ENCODE assay signal across 8 mouse cellular contexts in the genomic region with DNA sequence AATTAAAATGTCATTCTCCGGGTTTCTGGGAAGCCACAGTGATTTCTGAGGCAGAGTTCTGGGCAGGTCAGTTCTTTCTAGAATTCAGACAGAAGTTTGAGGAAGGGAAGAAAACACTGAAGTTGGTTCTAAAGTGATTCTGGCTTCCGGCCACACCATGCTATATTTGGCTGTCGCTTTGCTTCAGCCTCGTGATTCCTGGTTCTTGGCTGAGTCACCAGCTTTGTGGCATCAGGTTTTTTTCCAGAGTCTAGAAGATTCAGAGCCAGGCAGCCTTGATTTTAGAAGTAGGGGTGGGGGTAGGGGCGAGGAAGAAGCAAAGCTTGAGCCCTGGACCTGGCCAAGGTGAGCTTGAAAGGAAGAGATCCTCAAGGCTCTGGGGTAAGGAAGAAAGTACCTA. TPM values are rescaled to one million over a fixed set of nuclear protein-coding genes. Genes with fewer than 3 reads are reported as not detected.
DNase-seq lines count a peak whose midpoint lies in the region; ATAC-seq lines count a peak whose summit lies in the region.

No protein-coding gene starts in this region.

- no peak overlapping the region for H3K4me2 ChIP-seq in intestine, embryonic 16.5 days (ENCODE audit: low read depth, low read length)
- no peak overlapping the region for H3K4me2 ChIP-seq in midbrain, embryonic 11.5 days

- no peak for ATAC-seq in monocyte, adult 5-6 weeks (replicated peaks; ENCODE audit: insufficient number of reproducible peaks, low FRiP score, low TSS enrichment, poor library complexity, severe bottlenecking)
- ATAC-seq in intestine, embryonic 16.5 days = no peak
- ATAC-seq in midbrain, embryonic 11.5 days (ENCODE audit: low FRiP score) = no peak

- intact Hi-C loops in gastrocnemius, postnatal 36 days (cut with DNase I) = no loop called here
- intact Hi-C loops in left cerebral cortex, postnatal 25 days (cut with DNase I) = loop anchor here (2.0 kb wide), 1 partner anchor 13 kb away; no protein-coding TSS in a partner anchor

- H3K9me3 ChIP-seq in intestine, embryonic 16.5 days (ENCODE audit: control insufficient read depth, low read length) = no peaks in the 10 kb centered on the region
- H3K9me3 ChIP-seq in midbrain, embryonic 11.5 days (ENCODE audit: control insufficient read depth, low read length) = no peaks in the 10 kb centered on the region

- H3K36me3 ChIP-seq in intestine, embryonic 16.5 days (ENCODE audit: control insufficient read depth, insufficient read depth, low read length) = no peaks in the 10 kb centered on the region
- H3K36me3 ChIP-seq in midbrain, embryonic 11.5 days (ENCODE audit: control insufficient read depth, insufficient read depth, low read length) = no peaks in the 10 kb centered on the region

- H3K9ac ChIP-seq in intestine, embryonic 16.5 days (ENCODE audit: low read depth, low read length) = no peak overlapping the region
- no peak overlapping the region for H3K9ac ChIP-seq in midbrain, embryonic 11.5 days (ENCODE audit: low read length)

- WGBS in intestine, embryonic 16.5 days = 62% methylated on average over 5 of the region's 5 CpGs
- 92% methylated on average over 5 of the region's 5 CpGs for WGBS in midbrain, embryonic 11.5 days

- peak; percentile 54 to 69 for DNase-seq in monocyte, adult 2 months (ENCODE audit: low read depth in 1 of 2, low spot score in 2 of 2)
- peak; percentile 77 for DNase-seq in cerebellum, adult 11-12 months
- DNase-seq in gastrocnemius, postnatal 36 days = peak; percentile 38 to 58
- DNase-seq in left cerebral cortex, postnatal 25 days (ENCODE audit: low spot score in 2 of 2) = peak; percentile 86 to 97
- peak; percentile 90 for DNase-seq in right cerebral cortex, adult 18-20 months
- no peak for DNase-seq in midbrain, embryonic 11.5 days (ENCODE audit: low spot score, missing footprints)

- peaks cover 29% of the 10 kb centered on the region for H3K4me1 ChIP-seq in intestine, embryonic 16.5 days (ENCODE audit: control insufficient read depth, insufficient read depth, low read length)
- peaks cover 37% of the 10 kb centered on the region for H3K4me1 ChIP-seq in midbrain, embryonic 11.5 days (ENCODE audit: control insufficient read depth, insufficient read depth, low read length)

- H3K27ac ChIP-seq in intestine, embryonic 16.5 days (ENCODE audit: low read length) = peak overlapping the region; percentile 99; the same call in 1 of the 2 replicates
- no peak overlapping the region for H3K27ac ChIP-seq in midbrain, embryonic 11.5 days (ENCODE audit: low read depth, low read length)

- H3K4me3 ChIP-seq in intestine, embryonic 16.5 days (ENCODE audit: low read length) = no peak overlapping the region
- H3K4me3 ChIP-seq in midbrain, embryonic 11.5 days (ENCODE audit: low read depth, low read length) = no peak overlapping the region

- no peaks in the 10 kb centered on the region for H3K27me3 ChIP-seq in intestine, embryonic 16.5 days (replicated peaks; ENCODE audit: control insufficient read depth, insufficient read depth, low read length)
- H3K27me3 ChIP-seq in midbrain, embryonic 11.5 days (ENCODE audit: control insufficient read depth, insufficient read depth, low read length) = no peaks in the 10 kb centered on the region

RNA-seq across cellular contexts. Expression of a gene that starts 1.6 kb away (rescaled TPM):
- total RNA-seq in monocyte, adult 5-6 weeks (2017) = 791 to 1,058 TPM (median 1,006 TPM) in 3 replicates
- total RNA-seq in gastrocnemius, postnatal 36 days (2021) = 1,000 to 10,000 TPM; 1,061 to 1,578 TPM
- polyA plus RNA-seq in intestine, embryonic 16.5 days (2015; fragmentation: Nextera tagmentation; extraction: Ambion mirVana) = 897 and 920 TPM in 2 replicates
- total RNA-seq in left cerebral cortex, postnatal 25 days (2021) = 100 to 1,000 TPM; 810 to 811 TPM
- 1,030 and 1,101 TPM in 2 replicates for polyA plus RNA-seq in midbrain, embryonic 11.5 days (2014; fragmentation: Nextera tagmentation; extraction: Ambion mirVana)

RNA-seq across cellular contexts. Expression of a gene that starts 2.5 kb away (rescaled TPM):
- total RNA-seq in monocyte, adult 5-6 weeks (2017) = 2.9 TPM in 1 of 3 replicates, not detected in the others
- under 1 TPM in 1 of 2 experiments, not detected in 1; 0.20 TPM for total RNA-seq in gastrocnemius, postnatal 36 days (2021)
- polyA plus RNA-seq in intestine, embryonic 16.5 days (2015; fragmentation: Nextera tagmentation; extraction: Ambion mirVana) = 0.18 and 0.24 TPM in 2 replicates
- under 1 TPM in 1 of 2 experiments, not detected in 1; 0.46 TPM for total RNA-seq in left cerebral cortex, postnatal 25 days (2021)
- polyA plus RNA-seq in midbrain, embryonic 11.5 days (2014; fragmentation: Nextera tagmentation; extraction: Ambion mirVana) = 0.12 and 0.29 TPM in 2 replicates

RNA-seq across cellular contexts. Expression of a gene that starts 42.3 kb away (rescaled TPM):
- total RNA-seq in monocyte, adult 5-6 weeks (2017) = 4.7 to 22.7 TPM (median 19.3 TPM) in 3 replicates
- 1 to 10 TPM; 3.4 to 4.3 TPM for total RNA-seq in gastrocnemius, postnatal 36 days (2021)
- 8.3 and 10.2 TPM in 2 replicates for polyA plus RNA-seq in intestine, embryonic 16.5 days (2015; fragmentation: Nextera tagmentation; extraction: Ambion mirVana)
- total RNA-seq in left cerebral cortex, postnatal 25 days (2021) = 10 to 100 TPM; 11.4 to 15.2 TPM
- 9.2 and 9.9 TPM in 2 replicates for polyA plus RNA-seq in midbrain, embryonic 11.5 days (2014; fragmentation: Nextera tagmentation; extraction: Ambion mirVana)

RNA-seq across cellular contexts. Expression of a gene that starts 49.8 kb away (rescaled TPM):
- total RNA-seq in monocyte, adult 5-6 weeks (2017) = 19.1 to 27.0 TPM (median 23.6 TPM) in 3 replicates
- total RNA-seq in gastrocnemius, postnatal 36 days (2021) = 1 to 10 TPM; 3.8 to 4.0 TPM
- polyA plus RNA-seq in intestine, embryonic 16.5 days (2015; fragmentation: Nextera tagmentation; extraction: Ambion mirVana) = 58.2 and 58.3 TPM in 2 replicates
- total RNA-seq in left cerebral cortex, postnatal 25 days (2021) = 10 to 100 TPM; 92.5 to 95.3 TPM
- polyA plus RNA-seq in midbrain, embryonic 11.5 days (2014; fragmentation: Nextera tagmentation; extraction: Ambion mirVana) = 28.4 and 29.4 TPM in 2 replicates

RNA-seq across cellular contexts. Expression of a gene that starts 50.7 kb away (rescaled TPM):
- total RNA-seq in monocyte, adult 5-6 weeks (2017) = 67.9 to 84.6 TPM (median 77.1 TPM) in 3 replicates
- total RNA-seq in gastrocnemius, postnatal 36 days (2021) = 10 to 100 TPM; 20.3 to 20.5 TPM
- 59.9 and 73.1 TPM in 2 replicates for polyA plus RNA-seq in intestine, embryonic 16.5 days (2015; fragmentation: Nextera tagmentation; extraction: Ambion mirVana)
- total RNA-seq in left cerebral cortex, postnatal 25 days (2021) = 10 to 100 TPM; 24.6 to 28.9 TPM
- 26.0 and 26.5 TPM in 2 replicates for polyA plus RNA-seq in midbrain, embryonic 11.5 days (2014; fragmentation: Nextera tagmentation; extraction: Ambion mirVana)
